Mouse (Mus musculus) C3H10T1/2 (cell line): ENCODE measurements around the gene Uqcrc1. TPM values are rescaled to one million over a fixed set of nuclear protein-coding genes. Genes with fewer than 3 reads are reported as not detected.

Source experiments
- polyA plus RNA-seq, 2 experiments: library from polyadenylated mRNA; unstranded; fragments of >200 nt; fragmentation: generic; extraction: Trizol; gene quantifications; one replicate each; pipeline ENCODE4 v1.2.1; 2012; ENCODE audit warnings: missing spikeins in 2 of 2

Uqcrc1 gene
- polyA plus RNA-seq = 100 to 1,000 TPM; 254 to 482 TPM

DNA sequence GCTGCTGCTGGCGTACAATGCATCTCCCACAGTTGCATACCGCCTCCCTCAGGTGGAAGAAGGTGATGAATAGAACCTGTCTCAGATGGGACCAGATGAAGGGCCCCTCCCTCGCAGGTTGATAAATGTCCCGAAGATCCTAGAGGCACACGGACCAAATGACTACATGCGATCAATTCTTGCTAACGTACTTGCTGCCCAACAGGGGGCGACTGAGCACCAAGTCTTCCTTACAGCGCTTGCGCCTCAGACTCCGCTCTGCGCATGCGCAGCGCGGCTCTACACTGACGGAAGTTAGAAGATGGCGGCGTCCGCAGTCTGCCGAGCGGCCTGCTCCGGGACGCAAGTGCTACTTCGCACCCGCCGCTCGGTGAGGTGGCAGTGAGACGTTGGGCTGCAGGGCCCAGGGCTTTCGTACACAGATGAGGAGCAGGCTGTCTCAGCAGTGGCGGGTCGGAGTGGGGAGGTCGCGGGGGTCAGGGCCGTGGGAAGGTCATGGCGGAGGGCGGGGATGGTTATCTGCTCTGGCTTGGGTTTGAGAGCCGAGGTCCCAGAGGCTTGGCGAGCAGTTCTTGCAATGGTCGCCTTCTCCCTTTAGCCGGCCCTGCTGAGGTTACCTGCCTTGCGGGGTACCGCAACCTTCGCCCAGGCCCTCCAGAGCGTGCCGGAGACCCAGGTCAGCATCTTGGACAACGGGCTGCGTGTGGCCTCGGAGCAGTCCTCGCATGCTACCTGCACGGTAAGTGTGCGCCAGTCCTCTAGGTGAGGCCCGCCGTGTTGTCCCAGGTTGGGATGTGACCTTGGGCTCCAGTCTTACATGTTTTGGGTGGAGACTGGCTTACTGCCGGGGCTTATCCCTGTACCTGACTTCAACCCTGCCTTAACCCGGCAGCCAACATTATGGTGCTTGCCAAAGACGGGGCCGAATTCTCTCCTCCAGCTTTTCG, at the start of gene Uqcrc1:
Uqcrc1 (plus strand) TSS at position 216 of the 947 bp plus-strand sequence.

DNA sequence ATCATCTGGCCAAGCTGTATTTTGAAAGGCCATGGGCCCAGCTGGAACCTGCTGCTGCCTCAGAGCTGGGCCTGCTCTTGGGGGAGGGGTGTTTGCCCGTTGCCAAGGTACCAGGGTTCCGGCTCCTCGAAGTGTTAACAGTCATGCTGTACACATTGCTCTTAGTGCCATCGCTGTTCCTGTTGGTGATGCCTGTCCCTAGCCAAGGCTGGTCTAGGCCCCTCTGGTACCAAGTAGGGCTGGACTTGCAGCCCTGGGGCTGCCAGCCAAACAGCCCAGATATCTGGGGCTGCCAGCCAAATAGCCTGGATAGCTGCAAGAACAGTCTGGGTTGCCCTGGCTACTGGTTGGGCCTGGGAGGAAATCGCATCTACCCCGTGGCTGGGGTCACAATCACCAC, 21.9 kb upstream of the Uqcrc1 start, which contains the start of gene Tmem89:
Tmem89 (plus strand) TSS at position 129 of the 400 bp plus-strand sequence.

DNA sequence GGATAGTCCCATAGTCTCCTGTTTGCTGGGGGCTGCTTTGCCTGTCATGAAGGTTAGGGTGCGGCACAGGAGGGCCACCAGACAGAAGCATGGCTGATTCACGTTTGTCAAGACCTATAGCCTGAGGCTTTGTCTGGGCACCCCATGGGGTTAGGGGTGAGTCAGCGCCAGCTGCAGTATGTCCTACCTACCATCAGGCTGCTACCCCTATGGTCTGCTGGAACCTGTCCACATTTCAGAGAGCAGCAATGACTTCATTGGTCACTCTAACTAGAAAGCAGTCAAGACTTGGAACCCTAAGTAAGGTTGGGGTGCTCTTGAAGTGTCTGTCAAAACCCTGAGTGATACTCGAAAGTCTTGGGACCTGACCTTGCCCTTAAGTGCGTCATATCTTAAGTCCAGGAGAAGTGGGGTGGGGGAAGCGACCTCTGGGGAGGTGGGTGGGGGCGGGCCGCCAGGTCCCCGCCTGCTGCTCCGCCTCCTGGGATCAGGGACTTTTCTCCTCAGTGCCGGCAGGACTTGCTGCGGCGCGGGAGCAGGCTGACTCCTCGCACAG, 16.7 kb downstream of the Uqcrc1 start, which contains the start of gene Col7a1:
Col7a1 (plus strand) TSS at position 506 of the 556 bp plus-strand sequence.

DNA sequence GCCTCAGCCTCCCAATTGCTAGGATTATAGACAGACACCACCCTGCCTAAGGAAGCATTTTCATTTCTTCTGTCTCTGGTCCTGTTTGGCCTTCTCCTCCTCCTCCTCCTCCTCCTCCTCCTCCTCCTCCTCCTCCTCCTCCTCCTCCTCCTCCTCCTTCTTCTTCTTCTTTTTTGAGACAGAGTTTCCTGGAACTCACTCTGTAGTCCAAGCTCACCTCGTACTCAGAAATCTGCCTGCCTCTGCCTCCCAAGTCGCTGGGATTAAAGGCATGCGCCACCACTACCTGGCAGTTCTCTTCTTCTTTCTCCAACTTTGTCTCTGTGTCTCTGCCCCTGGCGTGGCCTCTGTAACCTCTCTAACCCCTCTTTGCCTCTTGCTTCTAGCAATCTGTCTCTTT, 49.3 kb downstream of the Uqcrc1 start, which contains the start of gene Ucn2:
Ucn2 (plus strand) TSS at position 301 of the 400 bp plus-strand sequence.

DNA sequence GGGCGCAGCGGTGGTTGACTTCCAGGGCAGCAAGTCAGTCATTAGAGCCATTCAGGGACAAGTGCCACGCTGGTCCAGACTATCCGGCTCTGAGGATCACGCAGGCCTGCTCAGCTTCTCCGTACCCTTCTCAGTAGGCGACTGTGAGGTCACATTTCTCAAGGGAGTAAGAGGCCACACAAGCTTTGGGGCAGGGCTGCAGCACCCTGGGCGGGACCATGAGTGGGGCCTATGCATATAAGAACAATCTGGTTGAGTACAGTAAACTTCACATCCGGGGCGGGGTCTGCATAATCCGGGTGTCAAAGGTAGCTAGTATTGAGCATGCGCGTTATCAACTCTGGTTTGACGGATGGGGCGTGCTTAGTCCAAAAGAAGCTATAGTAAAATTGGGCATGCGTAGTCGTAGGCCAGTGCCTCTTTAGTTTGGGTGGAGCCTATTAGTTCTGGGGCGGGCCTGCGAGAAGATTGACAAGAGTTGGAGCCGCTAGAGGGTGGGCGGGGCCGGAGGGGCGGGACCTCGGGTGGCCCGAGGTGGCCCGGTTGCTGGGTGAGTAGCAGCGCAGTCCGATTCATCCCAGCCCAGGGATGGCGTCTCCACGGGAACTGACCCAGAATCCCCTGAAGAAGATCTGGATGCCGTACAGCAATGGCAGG, 55.1 kb downstream of the Uqcrc1 start, which contains the start of gene Pfkfb4:
Pfkfb4 (plus strand) TSS at position 351 of the 657 bp plus-strand sequence.

Other genes with a start within 250 kb of the Uqcrc1 start
- 1 to 10 TPM; 2.9 to 7.0 TPM for gene Prkar2a, start 247.3 kb upstream of the Uqcrc1 start, polyA plus RNA-seq
- 10 to 100 TPM; 11.8 to 81.0 TPM for gene Ip6k2, start 152.8 kb upstream of the Uqcrc1 start, polyA plus RNA-seq
- gene Nckipsd, start 128.3 kb upstream of the Uqcrc1 start, polyA plus RNA-seq = 1 to 10 TPM; 5.8 to 9.2 TPM
- gene Celsr3, start 110.3 kb upstream of the Uqcrc1 start, polyA plus RNA-seq = under 1 TPM; 0.01 to 0.12 TPM
- gene Slc26a6, start 83.3 kb upstream of the Uqcrc1 start, polyA plus RNA-seq = 10 to 100 TPM in 1 of 2 experiments, 1 to 10 TPM in 1; 5.7 to 14.4 TPM
- under 1 TPM in 1 of 2 experiments, not detected in 1; 0.11 TPM for gene Tmem89, start 22.0 kb upstream of the Uqcrc1 start, polyA plus RNA-seq
- 10 to 100 TPM in 1 of 2 experiments, 1 to 10 TPM in 1; 5.2 to 12.1 TPM for gene Col7a1, start 17.0 kb downstream of the Uqcrc1 start, polyA plus RNA-seq
- under 1 TPM; 0.21 to 0.77 TPM for gene Ucn2, start 49.4 kb downstream of the Uqcrc1 start, polyA plus RNA-seq
- 1 to 10 TPM; 3.8 to 7.6 TPM for gene Pfkfb4, start 55.1 kb downstream of the Uqcrc1 start, polyA plus RNA-seq
- 100 to 1,000 TPM; 107 to 253 TPM for gene Shisa5, start 101.9 kb downstream of the Uqcrc1 start, polyA plus RNA-seq
- 10 to 100 TPM; 31.4 to 42.0 TPM for gene Trex1, start 123.1 kb downstream of the Uqcrc1 start, polyA plus RNA-seq
- gene Atrip, start 137.5 kb downstream of the Uqcrc1 start, polyA plus RNA-seq = 10 to 100 TPM in 1 of 2 experiments, 1 to 10 TPM in 1; 8.1 to 12.6 TPM
- gene Ccdc51, start 145.9 kb downstream of the Uqcrc1 start, polyA plus RNA-seq = 1 to 10 TPM; 4.3 to 6.9 TPM
- gene Tma7, start 146.0 kb downstream of the Uqcrc1 start, polyA plus RNA-seq = 100 to 1,000 TPM; 277 to 293 TPM
- 1 to 10 TPM in 1 of 2 experiments, under 1 TPM in 1; 0.29 to 3.3 TPM for gene Plxnb1, start 158.8 kb downstream of the Uqcrc1 start, polyA plus RNA-seq
- gene Fbxw21, start 225.4 kb downstream of the Uqcrc1 start, polyA plus RNA-seq = not detected